Mouse (Mus musculus) stomach, postnatal 0 days (tissue): ENCODE results near the gene Bckdhb.

Experiments used
- CTCF ChIP-seq: IDR thresholded peaks from 2 replicates; pipeline ENCODE4 v1.5.1; 2016; ENCODE audit warnings: antibody characterized with exemption, low read depth, mild to moderate bottlenecking, moderate library complexity
- EP300 ChIP-seq: optimal IDR thresholded peaks from 2 replicates; pipeline ENCODE3; 2016; ENCODE audit warnings: antibody characterized with exemption

- TF ChIP-seq CTCF (no peak), EP300 (no peak)
Observed at GRCm38 (mm10) chr9:83969326-83969725, 44.4 kb downstream of the Bckdhb start.
